Mouse (Mus musculus) megakaryocyte, embryonic 14.5 days (primary cell): Measurements from ENCODE around the gene Nap1l4.

Experiments used
- FLI1 ChIP-seq: IDR thresholded peaks from 2 replicates; pipeline ENCODE4 v1.6.1; 2012; ENCODE audit warnings: low read length, inconsistent platforms, mixed read lengths
- GATA1 ChIP-seq: IDR thresholded peaks from 3 replicates; pipeline ENCODE4 v1.6.1; 2012; ENCODE audit warnings: mixed read lengths, low read length, inconsistent platforms, borderline replicate concordance

DNA sequence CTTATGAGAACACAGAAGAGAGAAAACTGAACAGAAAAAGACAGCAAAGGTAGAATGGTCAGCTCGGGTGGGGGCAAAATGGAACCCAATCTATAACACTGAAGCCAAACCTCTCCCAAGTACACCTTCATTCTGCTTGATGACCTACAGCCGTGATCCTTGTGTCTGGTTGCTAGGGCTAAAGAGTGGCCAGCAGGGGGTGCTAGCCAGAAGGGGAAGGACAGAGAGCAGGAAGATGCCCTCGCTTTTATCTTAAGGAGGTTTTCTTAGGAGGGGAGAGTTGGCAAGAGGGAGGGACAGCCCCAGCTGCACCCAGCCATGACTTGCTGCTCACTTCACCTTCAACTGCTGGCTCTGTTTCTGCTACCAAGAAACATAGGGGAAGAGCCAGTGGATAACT is 35.0 kb upstream of the Nap1l4 start:
- TF ChIP-seq GATA1 (no peak), FLI1 (no peak)
